Mouse (Mus musculus) testis, postnatal 14 days (tissue): Measurements from ENCODE around the gene Amd1.

Experiments used
- DNase-seq: peaks from one replicate; pipeline ENCODE4 v3.0.0; 2021; ENCODE audit warnings: low spot score

Amd1 gene

DNA sequence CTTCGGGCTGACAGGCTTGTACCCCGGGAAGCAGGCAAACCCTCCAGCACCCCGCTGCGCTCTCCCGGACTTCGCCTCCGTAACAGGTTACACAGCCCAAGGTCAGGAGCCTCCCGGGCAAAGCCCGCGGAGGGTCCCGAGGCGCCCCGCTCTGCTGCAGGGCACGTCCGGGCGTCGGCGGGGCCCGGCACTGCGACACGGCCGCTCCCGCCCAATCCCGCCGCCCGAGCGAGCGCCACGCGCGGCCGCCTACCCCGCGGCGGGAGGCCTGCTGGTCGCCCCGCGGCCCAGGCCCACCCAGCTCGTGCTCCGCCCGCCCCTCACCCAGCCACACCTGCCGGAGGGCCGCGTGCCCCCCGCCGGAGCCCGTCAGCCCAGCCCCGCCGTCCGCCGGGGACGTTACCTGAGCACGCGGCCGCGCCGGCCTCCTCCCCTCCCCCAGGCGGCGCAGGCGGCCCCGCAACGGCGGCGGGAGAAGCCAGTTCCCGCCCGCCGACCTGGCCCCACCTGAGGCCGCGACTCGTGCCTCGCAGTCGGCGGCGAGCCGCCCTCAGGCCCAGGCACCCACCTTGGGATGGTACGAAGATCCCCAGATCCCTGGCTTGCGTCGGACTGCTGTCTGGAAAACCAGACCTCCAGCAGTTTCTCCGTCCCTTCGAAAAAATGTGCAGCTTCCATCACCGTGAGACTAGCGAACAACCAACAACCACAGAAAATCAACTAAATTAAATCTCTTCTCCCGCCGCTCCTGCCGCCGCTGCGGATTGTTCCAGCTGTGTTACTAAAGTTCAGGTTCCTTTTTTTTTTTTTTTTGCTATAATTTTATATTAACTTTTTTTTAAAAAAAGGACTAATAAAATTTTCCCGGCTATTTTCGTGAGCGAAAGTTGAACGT is 558 bp downstream of the Amd1 start:
- peak; percentile 78 for DNase-seq

GRCm38 (mm10) chr10:40300648-40301171 is 1.3 kb downstream of the Amd1 start:
- DNase-seq: peak; percentile 85

DNA sequence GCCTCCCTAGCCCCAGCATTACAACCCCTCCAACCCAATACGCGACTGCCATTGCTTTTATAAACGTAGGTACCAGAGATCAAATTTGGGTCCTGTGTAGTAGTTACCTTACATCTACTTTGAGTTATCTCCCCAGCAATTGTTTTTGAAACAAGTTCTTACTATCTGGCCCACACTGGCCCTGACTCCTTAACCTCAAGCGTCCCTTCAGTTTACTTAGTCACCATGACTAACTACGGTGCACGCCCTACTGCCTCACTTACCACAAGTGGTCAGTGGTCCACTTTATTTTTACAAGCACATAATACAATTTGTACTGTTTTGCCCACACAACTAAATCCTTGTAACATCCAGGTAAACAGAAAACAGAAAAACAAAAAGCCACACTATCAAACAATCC is 9.3 kb downstream of the Amd1 start:
- no peak for DNase-seq

DNA sequence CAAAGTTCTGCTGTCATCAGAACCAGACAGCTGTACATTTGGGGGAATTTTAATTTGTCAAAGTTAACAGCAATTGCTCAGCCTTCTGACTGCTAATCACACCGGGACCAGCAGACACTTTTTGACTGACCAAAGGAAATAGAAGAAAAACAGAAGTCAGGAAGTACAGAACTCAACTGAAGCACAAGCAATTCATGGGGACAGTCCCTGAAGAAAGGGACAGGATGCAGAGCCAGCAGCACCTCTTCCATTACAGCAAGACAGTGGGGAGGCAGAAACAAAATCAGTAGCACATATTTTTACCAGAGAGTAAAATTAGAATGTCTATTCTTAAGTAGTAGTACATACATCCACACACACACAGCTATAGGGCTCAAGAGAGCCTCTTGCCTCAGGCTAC is 15.2 kb downstream of the Amd1 start:
- DNase-seq: no peak

DNA sequence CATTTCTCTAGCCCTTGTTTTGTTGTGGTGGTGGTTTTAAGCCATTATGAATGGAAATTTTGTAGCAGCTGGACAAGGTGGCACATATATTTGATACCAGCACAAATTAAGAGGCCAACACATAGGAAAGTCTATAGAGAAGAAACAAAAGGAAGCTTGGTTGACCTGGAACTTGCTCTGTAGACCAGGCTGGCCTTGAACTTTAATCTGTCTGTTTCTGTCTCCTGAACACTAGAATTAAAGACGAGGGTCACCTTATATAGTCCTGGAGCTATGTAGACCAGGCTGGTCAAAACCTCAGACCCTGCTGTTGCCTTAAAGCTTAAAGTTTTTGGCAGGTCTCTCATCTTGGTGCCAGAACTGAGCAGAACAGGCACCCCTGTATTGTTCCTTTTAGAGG is 16.4 kb downstream of the Amd1 start:
- no peak for DNase-seq

DNA sequence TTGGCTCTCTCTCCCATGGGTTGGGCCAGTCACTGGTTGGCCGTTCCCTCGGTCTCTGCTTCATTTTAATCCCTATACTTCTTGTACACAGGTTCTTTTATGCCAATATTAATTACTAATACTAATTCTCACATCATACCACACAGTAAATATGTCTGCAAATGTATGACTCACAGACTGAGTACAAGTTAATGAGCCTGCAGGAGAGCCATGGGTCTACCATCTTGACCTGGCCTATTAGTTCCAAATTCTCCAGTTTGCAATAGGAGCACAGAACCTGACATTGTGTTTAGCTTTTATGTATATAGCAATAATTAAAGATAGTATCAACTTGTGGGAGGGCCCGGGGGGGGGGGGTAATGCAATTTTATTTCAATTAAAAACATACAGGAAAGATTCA is 17.0 kb downstream of the Amd1 start:
- DNase-seq: no peak

- DNase-seq: no peak
Observed at GRCm38 (mm10) chr10:40284179-40284831, 17.7 kb downstream of the Amd1 start.

DNA sequence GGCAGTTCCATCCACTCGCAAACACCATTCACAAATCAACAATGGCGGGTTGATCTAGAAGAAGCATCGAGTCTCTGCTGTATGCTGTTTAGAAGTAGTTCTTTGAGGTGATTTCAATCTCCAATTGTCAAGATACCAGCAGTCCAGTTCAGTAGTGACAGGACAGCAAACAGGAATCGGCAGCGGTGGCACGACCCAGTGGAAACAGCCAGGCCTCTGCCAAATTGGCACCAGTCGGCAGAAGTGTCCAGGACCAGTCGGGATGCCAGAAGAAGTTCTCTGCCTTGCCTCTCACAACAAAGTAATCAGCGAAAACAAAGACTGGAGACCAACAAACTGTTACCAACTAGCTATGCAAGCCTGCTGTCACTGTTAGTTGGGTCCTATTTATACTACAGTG is 18.4 kb downstream of the Amd1 start:
- DNase-seq: no peak

GRCm38 (mm10) chr10:40281565-40281964 is 20.4 kb downstream of the Amd1 start:
- DNase-seq: no peak

- no peak for DNase-seq
Observed at GRCm38 (mm10) chr10:40278317-40278716, 23.7 kb downstream of the Amd1 start.

- no peak for DNase-seq
Observed at GRCm38 (mm10) chr10:40275991-40276390, 26.0 kb downstream of the Amd1 start.

DNA sequence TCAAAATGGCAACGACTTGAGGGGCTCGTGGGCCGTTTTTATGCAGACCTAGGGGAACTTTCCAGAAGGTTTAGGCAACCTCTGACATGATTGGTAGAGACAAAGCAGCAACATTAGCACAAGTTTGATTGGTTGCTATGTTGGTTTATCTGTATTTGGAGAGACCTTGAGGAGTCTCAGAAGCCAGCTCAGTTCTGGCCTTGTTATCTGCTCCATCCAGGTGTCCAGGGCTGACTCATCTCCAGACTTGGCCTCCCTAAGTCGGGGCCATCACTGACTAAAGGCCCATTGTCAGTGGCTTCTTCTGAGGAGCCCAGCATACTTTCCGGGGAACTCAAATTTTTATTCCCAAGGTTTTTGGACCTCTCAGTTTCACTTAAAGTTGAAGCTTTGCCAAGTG is 28.0 kb downstream of the Amd1 start:
- no peak for DNase-seq

DNA sequence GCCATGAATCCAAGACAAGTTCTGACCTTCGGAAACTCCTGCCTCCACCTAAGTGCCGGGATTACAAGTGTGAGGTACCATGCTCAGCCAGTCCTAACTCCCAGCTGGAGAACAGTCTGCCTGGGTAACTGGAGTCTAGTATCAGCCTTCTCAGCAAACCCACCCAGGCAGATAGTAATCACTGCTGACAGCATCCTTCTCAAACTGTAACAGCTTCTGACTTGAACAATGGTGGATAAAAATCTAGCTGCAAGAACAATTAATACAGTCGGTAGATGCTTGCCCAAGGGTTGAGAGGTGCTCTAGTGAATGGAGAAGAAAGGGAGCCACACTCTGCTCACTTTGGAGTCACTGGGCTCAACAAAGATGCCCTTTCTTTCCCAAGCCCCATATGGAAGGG is 30.8 kb downstream of the Amd1 start:
- DNase-seq: no peak

- DNase-seq: no peak
Observed at GRCm38 (mm10) chr10:40264920-40265319, 37.1 kb downstream of the Amd1 start.

GRCm38 (mm10) chr10:40263691-40264090 is 38.3 kb downstream of the Amd1 start:
- DNase-seq: no peak

DNA sequence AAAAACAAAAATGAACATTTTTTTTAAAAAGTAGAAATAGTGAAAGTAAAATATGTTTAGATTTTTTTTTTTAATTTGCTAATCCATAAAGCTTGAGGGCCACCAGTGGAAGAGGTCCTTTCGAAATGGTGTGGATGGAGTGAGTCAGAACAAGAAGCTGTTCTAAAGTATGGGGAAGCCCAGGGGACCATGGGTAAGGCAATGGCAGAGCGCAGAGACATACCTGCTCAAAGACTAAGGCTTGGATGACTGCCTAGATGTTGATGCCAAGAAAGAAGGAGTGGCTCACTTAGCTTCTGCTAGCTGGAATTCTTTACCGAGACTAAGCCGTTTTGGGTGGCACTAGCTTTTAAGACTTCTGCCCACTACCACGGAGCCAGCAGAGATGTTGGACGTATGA is 39.8 kb downstream of the Amd1 start:
- DNase-seq: no peak

GRCm38 (mm10) chr10:40260305-40260704 is 41.7 kb downstream of the Amd1 start:
- DNase-seq: no peak

GRCm38 (mm10) chr10:40259542-40259941 is 42.4 kb downstream of the Amd1 start:
- no peak for DNase-seq

DNA sequence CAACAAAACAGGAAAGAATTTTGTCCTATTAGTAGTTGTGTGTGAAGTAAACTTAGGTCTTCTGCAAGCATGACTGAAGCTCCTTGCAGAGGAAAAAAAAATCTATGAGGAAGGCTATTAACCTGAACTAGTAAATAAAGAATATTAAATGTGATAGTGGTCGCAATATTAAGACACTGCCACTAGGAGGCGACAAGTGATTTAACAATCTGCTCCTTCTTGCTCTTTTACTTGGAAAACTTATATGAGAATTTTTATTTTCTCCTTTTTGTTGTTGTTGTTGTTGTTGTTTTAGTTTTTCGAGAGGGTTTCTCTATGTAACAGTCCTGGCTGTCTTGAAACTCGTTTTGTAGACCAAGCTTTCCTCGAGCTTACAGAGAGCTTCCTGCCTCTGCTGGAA is 43.0 kb downstream of the Amd1 start:
- no peak for DNase-seq

DNA sequence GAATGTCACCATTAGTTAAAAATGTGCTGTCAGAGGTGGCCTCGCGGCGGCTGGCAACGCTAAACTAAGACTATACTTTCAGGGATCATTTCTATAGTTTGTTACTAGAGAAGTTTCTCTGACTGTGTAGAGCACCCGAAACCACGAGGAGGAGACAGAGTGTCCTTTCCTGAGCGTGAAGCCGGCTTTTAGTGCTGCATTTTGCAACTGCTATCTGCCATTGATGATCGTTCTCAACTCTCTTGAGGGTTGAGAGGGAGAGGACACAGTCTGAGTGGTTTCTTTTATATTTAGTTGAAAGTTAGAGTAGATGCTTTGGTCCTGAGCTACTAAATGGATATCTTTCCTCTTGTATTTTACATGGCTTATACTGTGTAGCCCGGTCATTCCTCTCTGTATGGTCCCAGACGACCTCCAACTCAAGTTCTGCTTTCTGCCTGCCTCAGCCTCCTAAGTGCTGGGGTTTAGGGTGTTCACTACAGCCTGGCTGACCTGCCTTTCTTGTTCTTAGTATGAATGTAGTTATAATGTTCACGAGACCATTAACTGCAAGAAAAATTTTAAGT is 43.5 kb downstream of the Amd1 start:
- peak; percentile 83 for DNase-seq

GRCm38 (mm10) chr10:40257414-40258255 is 44.4 kb downstream of the Amd1 start, which contains the start of gene Gtf3c6:
TSS of gene Gtf3c6 (minus strand) at chr10:40258108.
- peak; percentile 93 for DNase-seq

GRCm38 (mm10) chr10:40256716-40257115 is 45.3 kb downstream of the Amd1 start:
- peak; percentile 53 for DNase-seq
